Mouse (Mus musculus): ENCODE results near the gene Rpl13a.
"Not testable (repeated sequence)": the region's sequence is repeated elsewhere in the genome, so short reads cannot be mapped to it uniquely, and the experiment has no call there.

The Rpl13a gene

DNA sequence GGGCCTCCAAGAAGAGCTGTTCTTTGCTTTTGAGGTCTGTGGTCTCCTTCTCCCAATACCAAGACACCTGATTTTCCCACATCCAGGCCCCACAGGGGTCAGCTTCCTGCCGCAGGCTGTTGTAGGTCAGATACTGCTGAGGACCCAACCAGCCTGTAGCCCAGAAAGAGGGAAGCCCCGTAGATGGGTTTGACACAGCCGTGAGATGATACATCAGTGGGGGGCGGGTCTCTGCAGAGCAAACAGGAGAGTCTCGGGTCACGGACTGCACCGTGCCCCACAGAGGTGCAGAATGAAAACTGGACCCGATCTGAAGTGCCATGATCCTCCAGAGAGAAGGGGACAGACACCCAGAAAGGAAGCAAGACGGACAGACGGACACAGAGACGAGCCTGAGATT is 26.1 kb downstream of the Rpl13a start:
- in situ Hi-C loops (cut with MboI; ENCODE audit: low pct_unique_long_range_greater_than_20kb in 1 of 2, low sequenced_read_pairs in 2 of 2, unreplicated experiment in 1 of 2): no loop called here

- in situ Hi-C loops (cut with MboI; ENCODE audit: low pct_unique_long_range_greater_than_20kb in 1 of 2, low sequenced_read_pairs in 2 of 2, unreplicated experiment in 1 of 2): no loop called here
These were observed 28.5 kb downstream of the Rpl13a start for GRCm38 (mm10) chr7:45100046-45100445.

- in situ Hi-C loops (cut with MboI; ENCODE audit: low pct_unique_long_range_greater_than_20kb in 1 of 2, low sequenced_read_pairs in 2 of 2, unreplicated experiment in 1 of 2): no loop called here
These were observed 29.9 kb downstream of the Rpl13a start for GRCm38 (mm10) chr7:45098541-45099240.

DNA sequence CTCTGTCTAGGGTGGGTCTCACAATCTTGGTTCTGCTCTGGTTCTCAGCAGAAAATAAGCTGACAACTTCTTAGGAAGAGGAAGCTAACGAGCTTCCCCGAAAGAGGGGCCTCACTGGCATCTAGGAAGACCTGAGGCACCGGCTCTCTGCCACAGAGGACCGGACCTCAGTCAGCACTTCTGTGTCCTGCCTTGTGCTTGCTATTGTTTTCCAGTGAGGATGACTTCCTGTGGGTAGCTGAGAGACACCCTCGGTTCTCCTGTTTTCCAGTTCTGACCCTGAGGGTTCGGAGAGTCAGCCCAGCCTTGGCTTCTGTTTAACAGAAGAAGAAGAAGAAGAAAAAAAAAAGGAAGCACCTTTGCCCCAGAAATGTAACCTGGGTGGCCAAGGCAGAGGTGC is 31.1 kb downstream of the Rpl13a start:
- in situ Hi-C loops (cut with MboI; ENCODE audit: low pct_unique_long_range_greater_than_20kb in 1 of 2, low sequenced_read_pairs in 2 of 2, unreplicated experiment in 1 of 2): no loop called here

DNA sequence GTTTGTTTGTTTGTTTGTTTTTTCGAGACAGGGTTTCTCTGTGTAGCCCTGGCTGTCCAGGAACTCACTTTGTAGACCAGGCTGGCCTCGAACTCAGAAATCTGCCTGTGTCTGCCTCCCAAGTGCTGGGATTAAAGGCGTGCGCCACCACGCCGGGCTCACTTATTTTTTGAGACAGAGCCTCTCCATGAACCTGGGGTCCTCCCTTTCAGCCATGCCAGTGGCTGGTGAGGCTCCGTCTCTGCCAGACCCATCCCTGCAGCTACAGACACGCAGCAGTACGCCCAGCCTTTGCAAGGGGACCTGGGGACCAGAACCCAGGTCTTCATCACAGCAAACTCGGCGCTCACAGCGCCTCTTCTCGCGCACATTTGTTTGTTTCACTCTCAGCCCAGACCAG is 32.6 kb downstream of the Rpl13a start:
- in situ Hi-C loops (cut with MboI; ENCODE audit: low pct_unique_long_range_greater_than_20kb in 1 of 2, low sequenced_read_pairs in 2 of 2, unreplicated experiment in 1 of 2): not testable (repeated sequence)

DNA sequence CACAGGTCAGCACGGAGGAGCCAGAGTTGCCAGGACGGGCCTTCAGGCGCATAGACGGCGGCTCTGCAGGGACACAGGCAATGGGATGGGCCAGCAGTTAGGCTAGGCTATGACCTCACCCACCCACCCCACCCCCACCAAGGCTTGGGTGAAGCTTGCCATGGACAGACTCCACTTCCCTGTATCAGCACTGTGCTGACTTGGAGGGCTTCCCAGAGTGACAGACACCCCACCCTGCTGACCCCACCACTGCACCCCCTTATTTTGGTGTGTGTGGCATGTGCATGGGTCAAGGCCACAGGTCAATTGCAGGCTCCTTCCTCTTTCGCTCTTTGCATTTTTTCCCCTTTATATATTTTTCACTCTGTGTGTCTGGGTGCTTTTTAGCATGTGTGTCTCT is 33.2 kb downstream of the Rpl13a start:
- in situ Hi-C loops (cut with MboI; ENCODE audit: low pct_unique_long_range_greater_than_20kb in 1 of 2, low sequenced_read_pairs in 2 of 2, unreplicated experiment in 1 of 2): no loop called here

GRCm38 (mm10) chr7:45094121-45094520 is 34.4 kb downstream of the Rpl13a start:
- in situ Hi-C loops (cut with MboI; ENCODE audit: low pct_unique_long_range_greater_than_20kb in 1 of 2, low sequenced_read_pairs in 2 of 2, unreplicated experiment in 1 of 2): no loop called here

DNA sequence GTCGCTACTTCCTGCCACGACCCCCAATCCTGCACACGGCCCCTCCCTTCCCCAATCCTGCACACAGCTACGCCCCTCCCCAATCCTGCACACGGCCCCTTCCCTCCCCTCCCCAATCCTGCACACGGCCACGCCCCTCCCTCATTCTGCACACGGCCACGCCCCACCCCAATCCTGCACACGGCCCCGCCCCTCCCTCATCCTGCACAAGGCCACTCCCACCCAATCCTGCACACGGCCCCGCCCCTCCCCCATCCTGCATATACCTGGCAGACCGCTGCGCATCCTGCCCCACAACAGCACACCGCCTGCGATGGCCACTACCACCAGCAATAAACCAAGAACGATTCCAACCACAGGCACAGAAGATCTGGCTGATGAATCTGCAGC is 35.0 kb downstream of the Rpl13a start:
- in situ Hi-C loops (cut with MboI; ENCODE audit: low pct_unique_long_range_greater_than_20kb in 1 of 2, low sequenced_read_pairs in 2 of 2, unreplicated experiment in 1 of 2): no loop called here

DNA sequence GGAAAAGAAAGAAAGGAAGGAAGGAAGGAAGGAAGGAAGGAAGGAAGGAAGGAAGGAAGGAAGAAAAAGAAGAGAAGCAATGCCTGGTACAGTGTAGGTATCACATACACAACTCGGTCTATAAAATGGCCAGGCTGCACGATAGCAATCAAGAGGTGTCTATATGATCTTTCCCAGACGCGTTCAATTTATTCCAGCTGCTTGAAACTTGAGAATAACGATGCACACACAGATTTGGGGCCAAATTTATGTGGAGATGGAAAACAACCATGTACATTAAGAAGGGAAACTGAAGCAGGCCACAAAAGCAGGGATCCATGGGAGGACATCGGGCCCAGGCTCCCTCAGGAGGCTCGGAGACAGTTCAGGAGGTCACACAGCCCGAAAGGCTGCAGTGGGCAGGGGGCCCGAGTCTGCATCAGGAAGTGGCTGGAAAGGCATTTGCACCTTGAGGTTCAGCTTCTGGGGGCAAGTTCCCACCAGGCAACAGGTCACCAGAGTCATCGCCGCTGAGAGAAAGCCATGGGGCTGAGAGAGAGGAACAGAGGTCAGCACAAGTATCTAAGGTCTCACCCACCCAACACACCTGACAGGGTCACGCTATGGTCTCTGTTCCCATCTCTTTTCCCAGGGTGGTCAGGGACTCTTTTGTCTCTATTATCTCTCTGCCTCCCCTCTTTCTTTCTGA is 35.6 kb downstream of the Rpl13a start:
- in situ Hi-C loops (cut with MboI; ENCODE audit: low pct_unique_long_range_greater_than_20kb in 1 of 2, low sequenced_read_pairs in 2 of 2, unreplicated experiment in 1 of 2): no loop called here

- in situ Hi-C loops (cut with MboI; ENCODE audit: low pct_unique_long_range_greater_than_20kb in 1 of 2, low sequenced_read_pairs in 2 of 2, unreplicated experiment in 1 of 2): no loop called here
These were observed 36.5 kb downstream of the Rpl13a start, which contains the start of gene Rcn3 for GRCm38 (mm10) chr7:45092048-45092447. Rcn3 (minus strand) TSS chr7:45092221.

DNA sequence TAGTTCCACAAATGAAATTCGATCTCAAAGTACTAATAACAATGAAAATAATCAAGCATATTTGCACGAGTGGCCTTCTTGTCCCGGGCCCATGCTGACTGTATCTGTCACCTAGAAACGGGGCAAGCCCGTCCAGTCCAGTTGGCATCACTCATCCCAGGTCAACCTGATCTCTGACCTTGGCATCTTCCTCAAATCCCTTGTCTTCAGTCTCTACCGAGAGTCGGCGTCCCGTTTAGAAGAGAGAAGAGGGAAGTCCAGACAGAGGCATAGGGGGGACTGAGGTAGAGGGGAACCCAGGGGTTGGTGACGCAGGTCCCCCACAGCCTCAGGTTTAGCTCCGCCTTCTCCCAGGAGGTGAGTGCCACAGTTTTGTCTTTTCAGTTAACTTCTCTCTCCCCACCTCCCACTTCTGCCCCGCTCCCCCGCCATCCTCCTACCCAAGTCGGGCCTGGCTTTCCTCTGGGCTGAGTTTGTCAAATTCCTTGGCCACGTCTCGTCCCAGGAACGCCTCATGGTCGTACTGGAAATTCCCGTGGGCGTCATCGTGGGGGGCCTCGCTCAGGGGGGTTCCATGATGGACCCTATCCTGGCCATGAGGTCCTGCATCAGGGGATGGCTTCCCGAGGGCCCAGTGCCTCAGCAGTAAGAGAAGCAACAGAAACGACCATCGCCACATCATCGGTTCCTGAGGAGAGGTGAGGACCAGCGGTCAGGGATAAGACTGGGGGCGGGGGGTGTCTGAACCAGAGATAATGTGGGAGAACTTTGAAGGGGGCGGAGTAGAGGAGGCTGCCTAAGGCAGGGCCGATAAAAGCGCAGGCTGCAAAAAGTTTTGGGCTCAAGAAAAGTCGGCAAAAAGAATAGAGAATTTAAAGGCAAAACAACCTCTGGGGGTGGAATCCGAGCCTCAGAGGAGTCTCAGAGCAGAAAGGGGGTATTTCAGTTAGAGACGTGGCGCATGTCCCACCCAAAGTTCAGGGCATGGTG is 37.3 kb downstream of the Rpl13a start:
- in situ Hi-C loops (cut with MboI; ENCODE audit: low pct_unique_long_range_greater_than_20kb in 1 of 2, low sequenced_read_pairs in 2 of 2, unreplicated experiment in 1 of 2): no loop called here

DNA sequence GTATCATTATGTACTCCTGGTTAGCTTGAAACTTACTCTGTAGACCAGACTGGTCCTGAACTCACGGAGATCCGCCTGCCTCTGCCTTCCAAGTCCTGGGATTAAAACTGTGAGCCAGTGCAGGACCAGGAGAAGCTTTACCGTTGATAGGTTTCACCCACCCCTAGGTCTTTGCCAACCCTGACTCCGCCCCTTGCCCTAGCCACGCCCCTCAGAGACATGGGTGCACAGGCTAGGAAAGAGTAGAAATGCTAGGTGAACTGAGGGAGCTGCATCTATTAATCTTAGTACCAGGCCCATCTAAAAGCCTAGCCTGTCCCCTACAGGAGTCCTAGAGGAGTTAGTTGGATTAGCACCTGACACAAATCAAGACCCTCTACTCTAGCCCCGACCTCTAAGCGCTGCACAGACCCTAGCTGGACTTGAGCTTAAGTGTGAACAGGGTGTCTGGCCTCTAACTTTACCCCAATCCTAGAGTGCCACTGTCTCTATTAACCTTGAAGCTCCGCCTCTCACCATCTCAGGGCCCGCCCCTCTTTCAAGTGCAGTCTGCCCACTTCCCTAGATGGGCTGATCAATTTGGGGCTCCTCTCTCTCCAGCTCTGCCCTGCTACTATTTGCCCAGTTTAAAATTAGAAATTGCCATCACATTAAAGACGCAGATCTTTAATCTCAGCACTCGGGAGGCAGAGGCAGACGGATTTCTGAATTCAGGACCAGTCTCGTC is 38.1 kb downstream of the Rpl13a start:
- in situ Hi-C loops (cut with MboI; ENCODE audit: low pct_unique_long_range_greater_than_20kb in 1 of 2, low sequenced_read_pairs in 2 of 2, unreplicated experiment in 1 of 2): no loop called here

DNA sequence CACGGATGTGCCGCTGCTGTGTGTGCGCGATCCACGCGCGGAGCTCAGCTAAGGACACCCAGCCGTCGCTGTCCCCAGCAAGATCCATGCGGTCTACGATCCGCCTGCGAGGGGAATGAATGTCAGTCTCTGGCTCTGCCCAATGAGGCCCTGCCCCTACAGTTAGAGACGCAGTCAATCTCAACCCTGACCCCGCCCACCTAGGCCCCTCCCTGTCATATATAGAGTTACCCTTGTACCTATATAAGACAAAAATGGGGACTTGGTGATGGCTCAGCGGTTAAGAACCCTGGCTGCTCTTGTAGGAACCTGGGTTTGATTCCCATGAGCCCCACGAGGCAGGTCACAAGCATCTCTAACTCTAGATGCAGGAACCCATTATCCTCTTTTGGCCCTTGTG is 40.0 kb downstream of the Rpl13a start:
- in situ Hi-C loops (cut with MboI; ENCODE audit: low pct_unique_long_range_greater_than_20kb in 1 of 2, low sequenced_read_pairs in 2 of 2, unreplicated experiment in 1 of 2): no loop called here

GRCm38 (mm10) chr7:45086084-45086483 is 42.5 kb downstream of the Rpl13a start:
- in situ Hi-C loops (cut with MboI; ENCODE audit: low pct_unique_long_range_greater_than_20kb in 1 of 2, low sequenced_read_pairs in 2 of 2, unreplicated experiment in 1 of 2): no loop called here

- in situ Hi-C loops (cut with MboI; ENCODE audit: low pct_unique_long_range_greater_than_20kb in 1 of 2, low sequenced_read_pairs in 2 of 2, unreplicated experiment in 1 of 2): no loop called here
These were observed 45.2 kb downstream of the Rpl13a start for GRCm38 (mm10) chr7:45083300-45083890.

DNA sequence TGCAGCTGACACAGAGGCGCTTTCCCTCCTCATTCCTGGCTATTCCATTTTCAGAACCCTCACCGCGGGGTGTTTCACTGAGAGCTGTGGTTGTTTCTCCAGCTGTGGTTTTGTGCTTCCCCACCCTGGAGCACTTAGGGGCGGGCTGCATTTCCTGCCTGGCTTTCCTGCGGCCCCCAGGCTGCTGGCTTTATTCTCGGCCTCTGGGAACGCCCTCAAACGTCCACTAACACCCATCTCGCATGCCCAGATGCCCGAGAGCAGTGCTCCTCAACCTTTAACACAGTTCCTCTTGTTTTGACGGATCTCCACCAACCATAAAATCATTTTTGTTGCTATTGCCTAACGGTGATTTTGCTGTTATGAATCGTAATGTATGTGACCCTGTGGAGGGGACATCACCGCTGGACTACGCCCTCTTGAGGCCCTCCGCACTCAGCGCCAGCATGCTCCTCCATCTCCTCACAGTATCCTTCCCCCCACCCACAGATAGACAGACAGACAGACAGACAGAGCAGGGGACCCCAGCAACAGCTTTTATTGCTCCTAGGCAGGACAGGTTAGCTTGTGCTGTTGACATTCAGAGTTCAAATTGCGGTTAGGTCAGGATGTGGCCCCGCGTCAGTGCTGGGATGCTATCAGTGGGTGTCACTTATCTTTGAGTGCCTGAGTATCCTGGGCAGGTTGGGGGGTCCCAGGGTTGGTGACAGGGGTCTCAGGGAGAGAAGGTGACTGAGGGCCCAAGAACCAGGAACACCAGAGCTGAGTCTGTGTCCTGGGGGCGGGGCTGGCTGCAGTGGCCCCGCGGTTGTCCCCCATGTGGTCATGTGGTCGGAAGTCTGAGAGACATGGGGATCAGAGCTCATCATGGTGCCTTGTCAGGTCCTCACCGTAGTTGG is 45.9 kb downstream of the Rpl13a start:
- in situ Hi-C loops (cut with MboI; ENCODE audit: low pct_unique_long_range_greater_than_20kb in 1 of 2, low sequenced_read_pairs in 2 of 2, unreplicated experiment in 1 of 2): no loop called here

DNA sequence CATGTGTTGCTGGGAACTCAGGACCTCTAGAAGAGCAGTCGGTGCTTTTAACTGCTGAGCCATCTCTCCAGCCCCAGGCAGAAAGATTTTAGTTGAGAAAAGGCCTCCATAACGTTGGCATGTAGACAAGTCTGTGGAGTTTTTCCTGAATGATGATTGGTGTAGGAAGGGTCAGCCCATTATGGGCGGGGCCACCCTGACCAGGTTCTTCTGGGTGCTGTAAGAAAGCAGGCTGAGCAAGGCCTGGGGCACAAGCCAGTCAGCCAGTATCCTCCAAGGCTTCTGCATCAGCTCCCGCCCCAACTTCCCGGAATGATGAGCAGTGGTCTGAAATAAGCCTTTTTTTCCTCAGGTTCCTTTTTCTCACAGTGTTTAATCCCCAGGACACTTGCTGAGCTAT is 47.5 kb downstream of the Rpl13a start:
- in situ Hi-C loops (cut with MboI; ENCODE audit: low pct_unique_long_range_greater_than_20kb in 1 of 2, low sequenced_read_pairs in 2 of 2, unreplicated experiment in 1 of 2): no loop called here

Measured in mouse embryonic stem cell (cell line).